Mouse (Mus musculus): ENCODE results near the gene Inhbe. TPM values are rescaled to one million over a fixed set of nuclear protein-coding genes. Genes with fewer than 3 reads are reported as not detected.

Gene Inhbe
- total and polyA plus RNA-seq, 2 experiments from 2014 or later = not detected

GRCm38 (mm10) chr10:127332211-127332874 is 21.9 kb downstream of the Inhbe start:
- peak; percentile 52; the same call in 1 of the 2 replicates for ATAC-seq

GRCm38 (mm10) chr10:127330212-127330611 is 24.0 kb downstream of the Inhbe start:
- H3K36me3 ChIP-seq (ENCODE audit: insufficient read depth, low read length) = no peaks in the 10 kb centered on the region
- H3K9ac ChIP-seq (replicated peaks; ENCODE audit: low read length) = no peak overlapping the region
- ATAC-seq = no peak
- H3K4me1 ChIP-seq (ENCODE audit: insufficient read depth, low read length) = no peaks in the 10 kb centered on the region
- no peak overlapping the region for H3K27ac ChIP-seq
- peaks cover 32% of the 10 kb centered on the region for H3K27me3 ChIP-seq (ENCODE audit: insufficient read depth, low read length)
- 72% methylated on average over 7 of the region's 7 CpGs for WGBS
- no peak for TF ChIP-seq CTCF (IDR thresholded peaks at IDR 0.05; ENCODE audit: low read depth)
- no peak overlapping the region for H3K4me3 ChIP-seq (ENCODE audit: low read length)
- H3K4me2 ChIP-seq (ENCODE audit: low read depth, low read length) = no peak overlapping the region
- DNase-seq (ENCODE audit: low spot score) = no peak
- H3K9me3 ChIP-seq (ENCODE audit: low read length) = no peaks in the 10 kb centered on the region

More at GRCm38 (mm10) chr10:127332211-127332874, 21.9 kb downstream of the Inhbe start:
- Histone ChIP-seq H3K4me1 (ENCODE audit: insufficient read depth, low read length) (no peaks in the 10 kb centered on the region), H3K36me3 (ENCODE audit: insufficient read depth, low read length) (no peaks in the 10 kb centered on the region), H3K4me2 (ENCODE audit: low read depth, low read length) (peak overlapping the region; percentile 46), H3K27me3 (ENCODE audit: insufficient read depth, low read length) (peaks cover 12% of the 10 kb centered on the region), H3K9ac (replicated peaks; ENCODE audit: low read length) (no peak overlapping the region), H3K27ac (no peak overlapping the region), H3K9me3 (ENCODE audit: low read length) (no peaks in the 10 kb centered on the region), H3K4me3 (ENCODE audit: low read length) (peak overlapping the region; percentile 20; the same call in 1 of the 2 replicates)
- 33% methylated on average over 31 of the region's 31 CpGs for WGBS
- TF ChIP-seq CTCF (IDR thresholded peaks at IDR 0.05; ENCODE audit: low read depth) = peak; percentile 47
- DNase-seq (ENCODE audit: low spot score) = peak; percentile 58

- Histone ChIP-seq H3K9ac (replicated peaks; ENCODE audit: low read length) (no peak overlapping the region), H3K4me2 (ENCODE audit: low read depth, low read length) (no peak overlapping the region), H3K27ac (no peak overlapping the region), H3K4me3 (ENCODE audit: low read length) (no peak overlapping the region), H3K9me3 (ENCODE audit: low read length) (no peaks in the 10 kb centered on the region), H3K4me1 (ENCODE audit: insufficient read depth, low read length) (no peaks in the 10 kb centered on the region), H3K27me3 (ENCODE audit: insufficient read depth, low read length) (peaks cover 46% of the 10 kb centered on the region), H3K36me3 (ENCODE audit: insufficient read depth, low read length) (no peaks in the 10 kb centered on the region)
- DNase-seq (ENCODE audit: low spot score) (no peak), ATAC-seq (no peak)
- WGBS = 51% methylated on average over 18 of the region's 18 CpGs
- no peak for TF ChIP-seq CTCF (IDR thresholded peaks at IDR 0.05; ENCODE audit: low read depth)
Measured at GRCm38 (mm10) chr10:127327461-127328145, 26.6 kb downstream of the Inhbe start.

- Histone ChIP-seq H3K9me3 (ENCODE audit: low read length) (no peaks in the 10 kb centered on the region), H3K36me3 (ENCODE audit: insufficient read depth, low read length) (no peaks in the 10 kb centered on the region), H3K4me2 (ENCODE audit: low read depth, low read length) (peak overlapping the region; percentile 63), H3K9ac (replicated peaks; ENCODE audit: low read length) (peak overlapping the region; percentile 1; the same call in 1 of the 2 replicates), H3K4me1 (ENCODE audit: insufficient read depth, low read length) (no peaks in the 10 kb centered on the region), H3K4me3 (ENCODE audit: low read length) (peak overlapping the region; percentile 35), H3K27me3 (ENCODE audit: insufficient read depth, low read length) (peaks cover 46% of the 10 kb centered on the region), H3K27ac (no peak overlapping the region)
- ATAC-seq (peak; percentile 3; the same call in 1 of the 2 replicates), DNase-seq (ENCODE audit: low spot score) (no peak)
- no peak for TF ChIP-seq CTCF (IDR thresholded peaks at IDR 0.05; ENCODE audit: low read depth)
- 4% methylated on average over 29 of the region's 29 CpGs for WGBS
Measured at GRCm38 (mm10) chr10:127326828-127327227, 27.4 kb downstream of the Inhbe start.

- TF ChIP-seq CTCF (IDR thresholded peaks at IDR 0.05; ENCODE audit: low read depth) = no peak
- Histone ChIP-seq H3K9me3 (ENCODE audit: low read length) (no peaks in the 10 kb centered on the region), H3K9ac (replicated peaks; ENCODE audit: low read length) (peak overlapping the region; percentile 1; the same call in 1 of the 2 replicates), H3K4me1 (ENCODE audit: insufficient read depth, low read length) (no peaks in the 10 kb centered on the region), H3K4me3 (ENCODE audit: low read length) (peak overlapping the region; percentile 35), H3K4me2 (ENCODE audit: low read depth, low read length) (peak overlapping the region; percentile 63), H3K27me3 (ENCODE audit: insufficient read depth, low read length) (peaks cover 46% of the 10 kb centered on the region), H3K36me3 (ENCODE audit: insufficient read depth, low read length) (no peaks in the 10 kb centered on the region), H3K27ac (no peak overlapping the region)
- under 1% methylated on average over 54 of the region's 54 CpGs for WGBS
- ATAC-seq (peak; percentile 10; the same call in 1 of the 2 replicates), DNase-seq (ENCODE audit: low spot score) (no peak)
Measured at GRCm38 (mm10) chr10:127326017-127326801, 28.0 kb downstream of the Inhbe start.

GRCm38 (mm10) chr10:127325454-127326016 is 28.7 kb downstream of the Inhbe start:
- 39% methylated on average over 14 of the region's 14 CpGs for WGBS
- H3K27ac ChIP-seq = no peak overlapping the region
- H3K4me2 ChIP-seq (ENCODE audit: low read depth, low read length) = peak overlapping the region; percentile 63
- H3K9me3 ChIP-seq (ENCODE audit: low read length) = no peaks in the 10 kb centered on the region
- ATAC-seq (no peak), DNase-seq (ENCODE audit: low spot score) (no peak)
- no peaks in the 10 kb centered on the region for H3K4me1 ChIP-seq (ENCODE audit: insufficient read depth, low read length)
- H3K27me3 ChIP-seq (ENCODE audit: insufficient read depth, low read length) = peaks cover 46% of the 10 kb centered on the region
- H3K36me3 ChIP-seq (ENCODE audit: insufficient read depth, low read length) = no peaks in the 10 kb centered on the region
- H3K9ac ChIP-seq (replicated peaks; ENCODE audit: low read length) = no peak overlapping the region
- no peak for TF ChIP-seq CTCF (IDR thresholded peaks at IDR 0.05; ENCODE audit: low read depth)
- H3K4me3 ChIP-seq (ENCODE audit: low read length) = no peak overlapping the region

Measured in hindbrain, postnatal 0 days (tissue).